8 mouse cellular contexts compared by ENCODE assay signal in genomic region chr2:73925089-73925488, GRCm38 (mm10). TPM values are rescaled to one million over a fixed set of nuclear protein-coding genes. Genes with fewer than 3 reads are reported as not detected.
DNase-seq lines count a peak whose midpoint lies in the region; ATAC-seq and TF ChIP-seq lines count a peak whose summit lies in the region.

No protein-coding gene starts in this region.

- intact Hi-C loops in gastrocnemius, postnatal 14 days (cut with DNase I; ENCODE audit: low total_unique reads) = no loop called here

- no peak overlapping the region for H3K4me3 ChIP-seq in liver, embryonic 14.5 days (ENCODE audit: insufficient read depth in 1 of 2, low read depth in 2 of 2, low read length in 2 of 2)
- H3K4me3 ChIP-seq in neural tube, embryonic 15.5 days (replicated peaks) = no peak overlapping the region

- no peaks in the 10 kb centered on the region for H3K27me3 ChIP-seq in liver, embryonic 14.5 days (ENCODE audit: control insufficient read depth, insufficient read depth, low read length)
- H3K27me3 ChIP-seq in neural tube, embryonic 15.5 days (replicated peaks) = 0 out of 2 replicates have a peak, but pooled peaks cover 6% of the 10 kb centered on the region

- H3K4me2 ChIP-seq in liver, embryonic 14.5 days (ENCODE audit: low read depth) = no peak overlapping the region
- H3K4me2 ChIP-seq in neural tube, embryonic 15.5 days = no peak overlapping the region

- peak; percentile 31; the same call in 1 of the 2 replicates for TF ChIP-seq CTCF in liver, embryonic 14.5 days (IDR thresholded peaks at IDR 0.05; ENCODE audit: low read depth)

- H3K9ac ChIP-seq in liver, embryonic 14.5 days (replicated peaks) = no peak overlapping the region
- no peak overlapping the region for H3K9ac ChIP-seq in neural tube, embryonic 15.5 days (replicated peaks)

- DNase-seq in urinary bladder, postnatal 14 days (ENCODE audit: low spot score) = peak; percentile 79
- no peak for DNase-seq in urinary bladder, adult 2 months (ENCODE audit: low spot score)
- peak; percentile 82 for DNase-seq in embryo, embryonic 10.5 days (ENCODE audit: low spot score)
- peak; percentile 52 for DNase-seq in gastrocnemius, postnatal 14 days
- DNase-seq in kidney, postnatal 14 days = peak; percentile 87
- DNase-seq in liver, embryonic 14.5 days (ENCODE audit: low read depth in 3 of 3, low spot score in 3 of 3) = no peak
- DNase-seq in urinary bladder, postnatal 4 days (ENCODE audit: low spot score in 2 of 2) = peak; percentile 70 to 78

- no peak for TF ChIP-seq EP300 in liver, embryonic 14.5 days (IDR thresholded peaks at IDR 0.05; ENCODE audit: low read depth)

- H3K4me1 ChIP-seq in liver, embryonic 14.5 days (replicated peaks; ENCODE audit: control insufficient read depth in 2 of 2, insufficient read depth in 2 of 2, low read length in 1 of 2) = no peaks in the 10 kb centered on the region
- peaks cover 4% of the 10 kb centered on the region; the same call in 1 of the 2 replicates for H3K4me1 ChIP-seq in neural tube, embryonic 15.5 days

- H3K9me3 ChIP-seq in liver, embryonic 14.5 days (ENCODE audit: control insufficient read depth, low read length) = no peaks in the 10 kb centered on the region
- H3K9me3 ChIP-seq in neural tube, embryonic 15.5 days (replicated peaks) = no peaks in the 10 kb centered on the region

- no peak overlapping the region for H3K27ac ChIP-seq in liver, embryonic 14.5 days
- H3K27ac ChIP-seq in neural tube, embryonic 15.5 days (replicated peaks) = no peak overlapping the region

- H3K36me3 ChIP-seq in liver, embryonic 14.5 days (replicated peaks; ENCODE audit: control insufficient read depth, insufficient read depth, low read depth) = no peaks in the 10 kb centered on the region
- no peaks in the 10 kb centered on the region for H3K36me3 ChIP-seq in neural tube, embryonic 15.5 days

- no peak for ATAC-seq in liver, embryonic 14.5 days (ENCODE audit: insufficient read depth)
- peak; percentile 86 for ATAC-seq in neural tube, embryonic 15.5 days (ENCODE audit: low FRiP score)

- WGBS in liver, embryonic 14.5 days (ENCODE audit: insufficient replicate concordance) = 33% methylated on average over 5 of the region's 5 CpGs
- WGBS in neural tube, embryonic 15.5 days = 22% methylated on average over 5 of the region's 5 CpGs

RNA-seq across cellular contexts. Expression of gene Atp5g3, which starts 14.0 kb away (rescaled TPM):
- 604 and 682 TPM in 2 replicates for polyA plus RNA-seq in urinary bladder, adult 2 months (2012; rRNA removed)
- 1,000 to 10,000 TPM; 1,655 to 1,960 TPM for total RNA-seq in gastrocnemius, postnatal 14 days (2021)
- 363 and 406 TPM in 2 replicates for polyA plus RNA-seq in liver, embryonic 14.5 days (2012; rRNA removed)
- polyA plus RNA-seq in liver, embryonic 14.5 days (2014; fragmentation: Nextera tagmentation; extraction: Ambion mirVana) = 732 and 769 TPM in 2 replicates
- 1,273 and 1,297 TPM in 2 replicates for polyA plus RNA-seq in neural tube, embryonic 15.5 days (2015; fragmentation: Nextera tagmentation; extraction: Ambion mirVana)

RNA-seq across cellular contexts. Expression of gene Atf2, which starts 32.6 kb away (rescaled TPM):
- polyA plus RNA-seq in urinary bladder, adult 2 months (2012; rRNA removed) = 18.1 and 27.8 TPM in 2 replicates
- total RNA-seq in gastrocnemius, postnatal 14 days (2021) = 10 to 100 TPM; 16.6 to 20.4 TPM
- 5.9 and 8.2 TPM in 2 replicates for polyA plus RNA-seq in liver, embryonic 14.5 days (2012; rRNA removed)
- 13.0 and 14.6 TPM in 2 replicates for polyA plus RNA-seq in liver, embryonic 14.5 days (2014; fragmentation: Nextera tagmentation; extraction: Ambion mirVana)
- 86.6 and 99.8 TPM in 2 replicates for polyA plus RNA-seq in neural tube, embryonic 15.5 days (2015; fragmentation: Nextera tagmentation; extraction: Ambion mirVana)

Comparison
In these comparisons a context has a peak if more than half of its experiments do, and no peak if none do; other contexts are left out.
1. DNase-seq: peak in urinary bladder, postnatal 14 days (single experiment), embryo, embryonic 10.5 days (single experiment), gastrocnemius, postnatal 14 days (single experiment), kidney, postnatal 14 days (single experiment) and urinary bladder, postnatal 4 days (2 of 2); none in urinary bladder, adult 2 months (single experiment) and liver, embryonic 14.5 days (0 of 3).